ENCODE assay signal across 8 mouse cellular contexts in genomic region chr10:37139443-37140165, GRCm38 (mm10). TPM values are rescaled to one million over a fixed set of nuclear protein-coding genes. Genes with fewer than 3 reads are reported as not detected.
DNase-seq lines count a peak whose midpoint lies in the region; ATAC-seq and TF ChIP-seq lines count a peak whose summit lies in the region.

No protein-coding gene starts in this region.

- peak overlapping the region; percentile 100 for H3K9ac ChIP-seq in embryonic facial prominence, embryonic 13.5 days
- peak overlapping the region; percentile 91 for H3K9ac ChIP-seq in heart, embryonic 15.5 days
- H3K9ac ChIP-seq in lung, embryonic 15.5 days = peak overlapping the region; percentile 64

- ATAC-seq in embryonic facial prominence, embryonic 13.5 days (ENCODE audit: insufficient number of reproducible peaks, insufficient read depth, low FRiP score, low TSS enrichment, low read depth) = no peak
- ATAC-seq in heart, embryonic 15.5 days (replicated peaks; ENCODE audit: insufficient number of reproducible peaks, insufficient read depth, low FRiP score, low read depth) = no peak
- no peak for ATAC-seq in lung, embryonic 15.5 days (ENCODE audit: borderline replicate concordance, extremely low read depth, low FRiP score, low TSS enrichment)
- ATAC-seq in megakaryocyte progenitor cell, adult 5-6 weeks (replicated peaks; ENCODE audit: poor library complexity) = no peak

- H3K36me3 ChIP-seq in E14TG2a.4 (ENCODE audit: insufficient read depth, low read length) = peaks cover 6% of the 10 kb centered on the region
- peaks cover 16% of the 10 kb centered on the region for H3K36me3 ChIP-seq in embryonic facial prominence, embryonic 13.5 days
- peaks cover 4% of the 10 kb centered on the region; the same call in 1 of the 2 replicates for H3K36me3 ChIP-seq in heart, embryonic 15.5 days
- peaks cover 4% of the 10 kb centered on the region; the same call in 1 of the 2 replicates for H3K36me3 ChIP-seq in lung, embryonic 15.5 days

- under 1% methylated on average over 26 of the region's 26 CpGs for WGBS in embryonic facial prominence, embryonic 13.5 days
- under 1% methylated on average over 26 of the region's 26 CpGs for WGBS in heart, embryonic 15.5 days
- WGBS in lung, embryonic 15.5 days = under 1% methylated on average over 26 of the region's 26 CpGs

- peaks cover 14% of the 10 kb centered on the region for H3K27me3 ChIP-seq in E14TG2a.4 (ENCODE audit: insufficient read depth, low read length)
- H3K27me3 ChIP-seq in embryonic facial prominence, embryonic 13.5 days = no peaks in the 10 kb centered on the region
- H3K27me3 ChIP-seq in heart, embryonic 15.5 days = no peaks in the 10 kb centered on the region
- no peaks in the 10 kb centered on the region for H3K27me3 ChIP-seq in lung, embryonic 15.5 days

- peak overlapping the region; percentile 100 for H3K27ac ChIP-seq in embryonic facial prominence, embryonic 13.5 days
- H3K27ac ChIP-seq in heart, embryonic 15.5 days = peak overlapping the region; percentile 93
- H3K27ac ChIP-seq in lung, embryonic 15.5 days = peak overlapping the region; percentile 96

- peaks cover 33% of the 10 kb centered on the region for H3K4me1 ChIP-seq in E14TG2a.4 (replicated peaks; ENCODE audit: low read depth, low read length)
- peaks cover 11% of the 10 kb centered on the region for H3K4me1 ChIP-seq in embryonic facial prominence, embryonic 13.5 days
- peaks cover 4% of the 10 kb centered on the region for H3K4me1 ChIP-seq in heart, embryonic 15.5 days (replicated peaks)
- H3K4me1 ChIP-seq in lung, embryonic 15.5 days = peaks cover 12% of the 10 kb centered on the region; the same call in 1 of the 2 replicates

- peak overlapping the region; percentile 80 for H3K4me2 ChIP-seq in embryonic facial prominence, embryonic 13.5 days
- H3K4me2 ChIP-seq in heart, embryonic 15.5 days = peak overlapping the region; percentile 84
- H3K4me2 ChIP-seq in lung, embryonic 15.5 days = peak overlapping the region; percentile 77

- peak; percentile 29 for DNase-seq in adrenal gland, postnatal 14 days
- peak; percentile 9 to 42 for DNase-seq in layer of hippocampus, adult 18-20 months (ENCODE audit: low spot score in 2 of 2)
- DNase-seq in retina, postnatal 7 days (ENCODE audit: low read depth, low spot score) = peak; percentile 35

- peak overlapping the region; percentile 89 for H3K4me3 ChIP-seq in E14TG2a.4 (replicated peaks; ENCODE audit: low read length)
- peak overlapping the region; percentile 95 for H3K4me3 ChIP-seq in embryonic facial prominence, embryonic 13.5 days
- peak overlapping the region; percentile 68 for H3K4me3 ChIP-seq in heart, embryonic 15.5 days
- H3K4me3 ChIP-seq in lung, embryonic 15.5 days = peak overlapping the region; percentile 95

- no peaks in the 10 kb centered on the region for H3K9me3 ChIP-seq in E14TG2a.4 (ENCODE audit: low read length)
- H3K9me3 ChIP-seq in embryonic facial prominence, embryonic 13.5 days = no peaks in the 10 kb centered on the region
- H3K9me3 ChIP-seq in heart, embryonic 15.5 days (replicated peaks) = no peaks in the 10 kb centered on the region
- H3K9me3 ChIP-seq in lung, embryonic 15.5 days = no peaks in the 10 kb centered on the region

- no peak for TF ChIP-seq CTCF in E14TG2a.4 (conservative IDR thresholded peaks at IDR 0.05; ENCODE audit: low read length)

RNA-seq across cellular contexts. Expression of gene Marcks, which starts 0.9 kb away (rescaled TPM):
- 83.8 and 85.5 TPM in 2 replicates for total RNA-seq in adrenal gland, postnatal 14 days (2021)
- polyA plus RNA-seq in embryonic facial prominence, embryonic 13.5 days (2015; fragmentation: Nextera tagmentation; extraction: Ambion mirVana) = 215 and 245 TPM in 2 replicates
- polyA plus RNA-seq in heart, embryonic 15.5 days (2015; fragmentation: Nextera tagmentation; extraction: Ambion mirVana) = 51.7 and 54.6 TPM in 2 replicates
- total RNA-seq in layer of hippocampus, adult 18-20 months (2021) = 10 to 100 TPM; 77.4 to 88.5 TPM
- 97.6 and 101 TPM in 2 replicates for polyA plus RNA-seq in lung, embryonic 15.5 days (2015; fragmentation: Nextera tagmentation; extraction: Ambion mirVana)
- total RNA-seq in megakaryocyte progenitor cell, adult 5-6 weeks (2015) = 6.9 and 7.6 TPM in 2 replicates
- total RNA-seq in megakaryocyte progenitor cell, adult 5-6 weeks (2017) = 6.7 and 9.1 TPM in 2 replicates
